Mouse (Mus musculus): ENCODE data around the gene 1700016H13Rik. TPM values are rescaled to one million over a fixed set of nuclear protein-coding genes. Genes with fewer than 3 reads are reported as not detected.

1700016H13Rik gene
- 0.50 and 0.52 TPM in 2 replicates for polyA plus RNA-seq (2015; fragmentation: Nextera tagmentation; extraction: Ambion mirVana)

DNA sequence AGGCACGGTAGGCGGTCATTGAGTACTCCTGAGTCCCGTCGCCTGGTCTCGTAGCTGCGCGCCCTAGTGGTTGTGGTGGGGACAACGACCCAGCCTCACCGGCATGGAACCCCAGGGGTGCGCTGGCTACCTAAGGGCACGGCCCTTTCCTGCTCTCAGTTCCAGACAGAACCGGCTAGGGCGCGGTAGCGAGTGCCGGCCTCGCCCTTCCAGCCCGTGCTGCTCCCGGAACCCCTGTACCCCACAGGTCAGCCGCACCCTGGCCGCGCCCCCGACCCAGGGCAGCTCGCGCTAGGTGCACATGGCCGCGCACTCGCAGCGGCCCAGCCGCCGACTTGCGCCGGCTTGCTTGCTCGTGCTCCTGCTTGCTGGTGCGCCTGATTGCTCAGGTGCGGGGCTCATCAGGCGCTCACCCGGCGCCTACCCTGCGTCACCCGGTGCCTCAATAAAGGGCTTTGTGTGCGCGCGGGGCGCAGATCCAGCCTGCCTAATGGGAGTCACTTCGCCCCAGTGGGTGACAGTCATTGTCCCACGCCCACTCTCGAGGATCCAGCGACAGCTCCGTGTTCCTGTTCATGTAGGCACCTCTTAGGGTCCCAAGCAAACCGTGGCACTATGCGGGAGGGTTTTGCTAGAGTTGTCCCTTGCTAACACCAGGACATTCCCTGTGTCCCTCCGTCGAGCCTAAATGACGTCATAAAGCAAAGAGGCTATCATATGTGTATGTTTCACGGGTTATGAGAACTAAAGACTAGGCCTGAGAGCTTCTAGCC is at the start of gene 1700016H13Rik:
TSS of gene 1700016H13Rik (minus strand) at position 665 of the 773 bp plus-strand sequence.

DNA sequence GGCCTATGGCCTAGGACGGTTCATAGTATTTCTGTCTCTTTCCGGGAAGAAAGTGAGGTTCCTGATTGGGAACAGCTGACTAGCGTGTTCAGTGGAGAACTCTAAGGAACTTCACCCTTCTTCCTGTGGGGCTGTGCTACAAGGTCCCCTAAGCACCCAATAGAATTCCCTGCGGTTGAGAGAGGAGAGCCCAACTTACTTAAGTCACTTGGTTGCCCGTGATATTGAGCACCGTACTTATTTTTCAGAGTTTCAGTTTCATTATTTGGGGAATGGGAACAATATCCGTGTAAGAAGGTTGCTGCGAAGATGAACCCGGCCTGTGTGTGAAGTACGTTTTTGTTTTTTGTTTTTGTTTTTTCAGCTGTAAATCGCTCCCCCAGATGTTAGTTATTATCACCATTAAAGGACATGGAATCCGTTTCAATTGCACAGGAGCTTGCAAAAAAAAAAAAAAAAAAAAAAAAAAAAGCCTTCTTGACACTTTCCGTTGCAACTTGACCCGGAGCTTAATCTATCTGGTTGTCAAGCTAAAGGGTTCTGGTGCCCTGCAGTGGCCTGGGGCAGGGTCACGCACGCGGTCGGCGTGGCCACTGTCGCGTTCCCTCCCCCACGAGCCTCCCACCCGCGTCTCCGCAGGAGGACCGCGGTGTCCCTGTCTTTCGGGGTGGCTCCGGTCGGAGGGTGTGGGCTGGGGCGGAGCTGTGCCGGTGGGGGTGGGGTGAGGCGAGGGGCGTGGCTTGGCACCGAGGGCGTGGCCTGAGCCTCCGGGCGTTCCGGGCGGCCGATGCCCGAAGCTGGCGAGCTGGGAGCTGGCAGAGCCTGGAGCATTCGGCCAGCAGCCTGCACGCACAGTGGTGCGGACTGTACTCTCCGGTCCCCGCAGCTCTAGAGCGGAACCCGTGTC is 36.1 kb upstream of the 1700016H13Rik start, which contains the start of gene Aff1:
TSS of gene Aff1 (plus strand) at position 751 of the 907 bp plus-strand sequence.

DNA sequence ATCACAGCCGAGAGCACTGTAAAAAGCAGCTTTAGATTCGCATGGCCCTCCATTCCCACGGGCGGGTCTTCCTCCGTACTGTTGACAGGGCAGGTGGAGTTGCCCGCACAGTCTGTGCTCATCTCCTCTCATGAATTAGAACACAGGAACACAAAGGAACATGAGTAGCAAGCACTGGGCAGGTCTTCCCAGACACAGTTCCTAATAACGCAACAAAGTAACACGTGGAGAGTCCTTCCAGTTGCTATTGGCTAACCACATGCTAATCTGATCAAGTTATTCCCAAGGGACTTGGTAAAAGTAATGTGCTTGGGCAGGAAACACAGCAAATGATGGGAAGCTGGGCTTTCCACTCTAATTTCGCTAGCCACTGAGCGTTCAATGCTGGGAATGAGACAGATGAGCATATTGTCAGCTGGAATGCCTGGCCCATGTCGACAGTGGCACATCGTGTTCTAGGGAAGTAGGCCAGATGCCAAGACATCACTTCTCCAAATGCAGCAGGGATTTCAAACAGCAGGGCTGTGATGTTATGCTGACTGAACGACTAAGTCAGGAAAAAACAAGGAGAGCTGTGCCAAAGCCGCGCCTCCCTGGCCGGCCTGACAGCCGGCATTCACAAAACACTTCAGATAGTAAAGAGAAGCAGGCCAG is 26.6 kb downstream of the 1700016H13Rik start, which contains the start of gene Slc10a6:
TSS of gene Slc10a6 (minus strand) at position 293 of the 654 bp plus-strand sequence.

Other genes starting within 250 kb of the 1700016H13Rik start
- gene Ptpn13, start 230.8 kb downstream of the 1700016H13Rik start, polyA plus RNA-seq (2015; fragmentation: Nextera tagmentation; extraction: Ambion mirVana): 5.7 and 6.9 TPM in 2 replicates
- gene Slc10a6, start 26.6 kb downstream of the 1700016H13Rik start, polyA plus RNA-seq (2015; fragmentation: Nextera tagmentation; extraction: Ambion mirVana): 1.5 and 1.6 TPM in 2 replicates
- gene Aff1, start 36.4 kb upstream of the 1700016H13Rik start, polyA plus RNA-seq (2015; fragmentation: Nextera tagmentation; extraction: Ambion mirVana): 7.8 and 9.0 TPM in 2 replicates